Mouse (Mus musculus): ENCODE measurements around the gene Ern2. TPM values are rescaled to one million over a fixed set of nuclear protein-coding genes. Genes with fewer than 3 reads are reported as not detected.

The Ern2 gene
- polyA plus RNA-seq (2012; rRNA removed), result 1.1 and 1.8 TPM in 2 replicates

DNA sequence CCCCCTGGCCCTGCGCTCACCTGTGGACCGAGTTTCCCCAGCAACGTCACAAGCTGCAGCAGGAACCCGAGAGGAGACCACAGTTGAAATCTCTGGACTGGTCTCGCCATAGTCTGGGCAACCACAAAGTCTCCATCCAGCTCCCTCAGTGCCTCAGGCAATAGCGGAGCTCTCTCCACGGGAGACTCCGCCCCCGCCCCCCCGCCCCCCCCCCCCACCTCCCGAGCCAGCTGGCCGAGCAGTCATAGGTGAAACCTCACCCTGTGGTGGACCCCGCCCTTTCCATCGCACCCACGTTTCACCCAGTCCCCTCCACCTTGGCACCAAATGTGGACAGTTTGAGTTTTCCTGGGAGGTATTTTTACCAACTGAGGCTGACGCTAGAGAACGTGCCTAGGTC, at the start of gene Ern2:
TSS of gene Ern2 (minus strand) at position 165 of the 400 bp plus-strand sequence.

GRCm38 (mm10) chr7:122219315-122219801, 33.4 kb upstream of the Ern2 start, which contains the start of gene Chp2:
TSS of gene Chp2 (plus strand) at chr7:122219496.

DNA sequence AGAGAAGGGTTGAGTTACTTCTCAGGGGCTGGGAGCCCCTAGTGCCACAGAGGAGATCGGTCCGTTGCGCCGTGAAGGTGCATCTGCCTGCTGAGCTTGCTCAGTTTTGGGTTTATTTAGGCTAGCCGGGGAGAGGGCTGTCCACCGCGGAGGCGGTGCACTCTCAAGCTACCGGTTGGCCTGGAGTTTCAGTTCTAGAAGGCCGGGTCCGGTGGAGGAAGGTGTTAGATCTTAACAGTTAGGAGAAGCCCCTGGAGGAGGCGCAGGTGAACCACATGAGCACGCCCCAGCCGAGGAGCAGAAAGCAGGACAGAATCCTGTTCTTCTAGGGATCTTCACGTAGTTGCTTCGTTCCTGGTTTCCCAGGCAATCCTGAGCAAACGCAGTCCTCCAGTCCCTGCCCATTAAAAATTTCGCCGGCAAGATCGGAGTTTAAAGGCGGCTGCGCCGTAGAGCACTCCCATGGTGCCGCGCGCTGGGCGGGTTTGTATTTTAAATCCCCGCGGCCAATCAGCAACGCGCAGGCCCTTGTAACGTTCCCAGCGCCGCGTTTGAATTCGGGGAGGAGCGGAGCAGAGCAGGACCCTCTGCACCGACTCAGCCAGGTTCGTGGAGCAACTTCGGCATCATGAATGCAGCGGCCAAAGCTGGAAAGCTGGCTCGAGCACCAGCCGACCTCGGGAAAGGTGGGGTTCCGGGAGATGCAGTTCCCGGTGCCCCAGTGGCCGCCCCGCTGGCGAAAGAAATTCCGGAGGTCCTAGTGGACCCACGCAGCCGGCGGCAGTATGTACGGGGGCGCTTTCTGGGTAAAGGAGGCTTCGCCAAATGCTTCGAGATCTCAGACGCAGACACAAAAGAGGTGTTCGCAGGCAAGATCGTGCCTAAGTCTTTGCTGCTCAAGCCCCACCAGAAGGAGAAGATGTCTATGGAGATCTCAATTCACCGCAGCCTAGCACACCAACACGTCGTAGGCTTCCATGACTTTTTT, 26.8 kb downstream of the Ern2 start, which contains the start of gene Plk1:
TSS of gene Plk1 (plus strand) at position 525 of the 988 bp plus-strand sequence.

GRCm38 (mm10) chr7:122132497-122133337, 53.3 kb downstream of the Ern2 start, which contains the start of the genes Palb2 and Dctn5:
TSS of gene Palb2 (minus strand) at chr7:122132985.
TSS of gene Dctn5 (plus strand) at chr7:122133041.

Other genes starting within 250 kb of the Ern2 start
- 13.6 and 15.9 TPM in 2 replicates for gene Cog7, start 204.5 kb downstream of the Ern2 start, polyA plus RNA-seq (2012; rRNA removed)
- gene Gga2, start 165.0 kb downstream of the Ern2 start, polyA plus RNA-seq (2012; rRNA removed), result 69.3 and 78.1 TPM in 2 replicates
- gene Ubfd1, start 119.0 kb downstream of the Ern2 start, polyA plus RNA-seq (2012; rRNA removed), result 66.2 and 73.4 TPM in 2 replicates
- 9.4 TPM in 2 replicates for gene Ears2, start 118.9 kb downstream of the Ern2 start, polyA plus RNA-seq (2012; rRNA removed)
- gene Ndufab1, start 84.3 kb downstream of the Ern2 start, polyA plus RNA-seq (2012; rRNA removed), result 150 and 160 TPM in 2 replicates
- 6.4 and 7.1 TPM in 2 replicates for gene Palb2, start 53.2 kb downstream of the Ern2 start, polyA plus RNA-seq (2012; rRNA removed)
- 116 and 118 TPM in 2 replicates for gene Dctn5, start 53.2 kb downstream of the Ern2 start, polyA plus RNA-seq (2012; rRNA removed)
- gene Plk1, start 26.8 kb downstream of the Ern2 start, polyA plus RNA-seq (2012; rRNA removed), result 39.9 and 48.7 TPM in 2 replicates
- 1.2 and 1.6 TPM in 2 replicates for gene Chp2, start 33.3 kb upstream of the Ern2 start, polyA plus RNA-seq (2012; rRNA removed)
- 48.4 TPM in 2 replicates for gene Prkcb, start 102.5 kb upstream of the Ern2 start, polyA plus RNA-seq (2012; rRNA removed)

Data from central nervous system, embryonic 14 days (tissue).